Mouse (Mus musculus) neural tube, embryonic 10.5 days (tissue): ENCODE results near the gene Mgme1.

Experiments
- DNase-seq: peaks from one replicate; pipeline ENCODE4 v3.0.0-alpha.2; 2017; ENCODE audit warnings: low spot score; ENCODE audit errors: extremely low spot score

Gene Mgme1

DNA sequence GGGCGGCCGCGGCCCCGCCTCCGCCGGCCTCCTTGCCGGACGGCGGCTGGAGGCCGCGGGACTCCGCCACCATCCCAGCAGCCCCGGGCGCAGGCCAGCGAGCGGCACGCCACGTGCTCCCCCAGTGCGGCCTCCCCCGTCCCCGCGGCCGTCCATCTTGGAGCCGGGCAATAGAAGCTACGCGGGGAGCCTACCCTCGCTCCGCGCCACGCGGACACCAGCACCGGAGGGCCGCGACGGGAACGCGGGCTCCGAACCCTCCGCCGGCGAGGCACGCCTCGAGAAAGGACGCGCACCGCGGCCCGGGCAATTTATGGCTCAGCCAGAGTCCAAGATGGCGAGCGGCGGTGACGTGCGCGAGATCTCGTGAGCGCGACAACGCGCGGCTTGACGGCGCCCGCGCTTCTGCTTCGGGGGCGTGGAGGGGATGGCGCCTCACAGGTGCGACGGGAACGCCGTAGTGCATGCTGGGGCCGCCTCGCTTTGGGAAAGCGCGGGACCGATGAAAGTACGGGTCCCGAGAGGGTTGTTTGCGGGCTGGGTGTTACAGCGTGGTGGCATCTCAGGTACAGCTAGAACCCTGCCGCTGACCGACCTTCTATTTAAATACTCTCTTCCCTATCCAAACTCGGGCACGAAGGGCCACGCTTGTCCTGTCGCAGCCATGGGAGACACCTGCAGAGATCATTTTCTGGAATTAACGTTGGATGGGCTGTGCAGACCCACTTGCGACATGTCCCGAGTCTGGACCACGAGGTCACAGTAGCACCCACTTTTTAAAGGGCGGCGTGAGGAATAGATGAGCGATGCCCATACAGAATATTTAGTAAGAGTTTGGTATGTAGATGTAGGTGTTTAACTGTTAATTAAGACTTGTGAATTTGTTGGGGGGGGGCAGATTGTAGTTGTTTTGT is at the start of gene Mgme1, which contains the start of gene Snx5:
Gene Mgme1, plus strand, starts transcription at position 157 of the 914 bp plus-strand sequence.
Gene Snx5, minus strand, starts transcription at position 400 of the 914 bp plus-strand sequence.
- DNase-seq: peak; percentile 95

- no peak for DNase-seq
Measured at GRCm38 (mm10) chr2:144224351-144224750, 46.1 kb upstream of the Mgme1 start.

- DNase-seq: no peak
Measured at GRCm38 (mm10) chr2:144226906-144227586, 43.4 kb upstream of the Mgme1 start.

DNA sequence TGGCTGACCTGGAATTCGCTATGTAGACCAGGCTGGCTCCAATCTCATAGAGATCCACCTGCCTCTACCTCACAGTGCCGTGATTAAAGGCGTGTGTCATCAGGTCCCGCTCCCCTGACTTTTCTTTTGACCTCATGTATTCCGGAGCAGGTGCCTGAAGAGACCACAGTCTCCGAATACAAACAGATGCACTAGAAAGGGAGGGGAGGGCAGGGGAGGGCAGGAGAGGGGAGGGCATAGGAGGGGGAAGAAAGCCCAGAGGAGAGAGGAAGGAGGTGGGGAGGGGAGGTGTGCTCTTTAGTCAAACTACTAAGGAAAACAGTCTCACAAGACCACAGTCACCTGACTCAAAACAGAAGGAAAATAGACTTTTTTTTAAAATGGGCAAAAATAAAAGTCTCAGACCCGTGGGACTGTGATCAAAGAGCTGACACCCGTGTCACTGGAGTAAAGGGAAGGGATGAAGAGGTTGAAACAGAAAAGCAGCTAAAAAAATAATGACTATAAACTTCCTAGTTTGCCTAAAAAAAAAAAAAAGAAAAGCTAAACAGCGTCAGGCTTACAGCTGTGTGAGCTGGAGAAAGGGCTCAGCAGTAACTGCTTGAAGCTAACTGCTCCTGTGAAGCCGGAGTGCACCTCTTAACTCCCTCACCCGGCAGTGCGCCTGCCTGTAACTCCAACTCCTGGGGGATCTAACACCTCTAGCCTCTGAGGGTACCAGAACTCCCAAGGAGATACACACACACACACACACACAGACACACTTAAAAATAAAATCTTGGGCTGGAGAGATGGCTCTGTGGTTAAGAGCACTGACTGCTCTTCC is 41.7 kb upstream of the Mgme1 start:
- no peak for DNase-seq

GRCm38 (mm10) chr2:144229647-144230046 is 40.8 kb upstream of the Mgme1 start:
- no peak for DNase-seq

- no peak for DNase-seq
Measured at GRCm38 (mm10) chr2:144230498-144230897, 40.0 kb upstream of the Mgme1 start.

- no peak for DNase-seq
Measured at GRCm38 (mm10) chr2:144231115-144231514, 39.3 kb upstream of the Mgme1 start.

GRCm38 (mm10) chr2:144233534-144233933 is 36.9 kb upstream of the Mgme1 start:
- no peak for DNase-seq

DNA sequence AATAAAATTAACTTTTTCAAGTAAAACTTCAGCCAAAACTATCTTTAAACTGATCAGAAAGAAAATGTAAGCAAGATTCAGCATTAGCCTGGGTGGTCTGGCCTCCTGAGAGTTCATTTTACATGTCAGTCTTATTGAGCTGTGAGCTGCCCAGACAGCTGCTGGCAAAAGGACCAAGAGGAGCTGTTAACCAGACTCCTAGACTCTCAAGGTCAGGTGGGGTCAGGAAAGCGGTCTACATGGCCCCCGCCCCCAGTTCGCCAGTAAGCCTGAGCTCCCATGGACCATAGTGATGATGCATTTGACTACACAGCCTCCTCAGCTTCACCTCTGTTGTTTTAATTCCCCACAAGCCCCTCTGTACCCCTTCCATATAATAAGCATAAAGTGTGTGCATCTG is 34.7 kb upstream of the Mgme1 start:
- no peak for DNase-seq

GRCm38 (mm10) chr2:144236791-144237584 is 33.5 kb upstream of the Mgme1 start:
- no peak for DNase-seq

GRCm38 (mm10) chr2:144238341-144238740 is 32.1 kb upstream of the Mgme1 start:
- no peak for DNase-seq

DNA sequence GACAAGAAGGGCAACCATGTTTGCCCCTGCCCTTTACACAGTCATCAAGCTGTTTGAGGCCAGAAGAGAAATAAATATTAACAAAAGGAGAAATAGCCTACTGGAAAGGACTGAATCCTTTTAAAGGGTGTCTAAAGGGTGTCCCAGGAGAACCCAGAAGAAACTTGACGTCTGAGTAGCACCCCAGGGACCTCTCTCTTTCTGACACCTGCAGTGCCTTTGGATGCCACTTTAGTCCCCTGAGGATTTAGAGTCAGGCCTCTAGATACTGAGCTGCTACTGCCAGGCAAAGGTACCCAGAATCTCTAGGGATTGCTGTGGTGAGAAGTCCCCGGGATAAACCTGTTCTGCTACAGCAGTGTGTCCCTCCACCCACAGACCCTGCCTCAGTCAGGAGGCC is 31.1 kb upstream of the Mgme1 start:
- DNase-seq: no peak

DNA sequence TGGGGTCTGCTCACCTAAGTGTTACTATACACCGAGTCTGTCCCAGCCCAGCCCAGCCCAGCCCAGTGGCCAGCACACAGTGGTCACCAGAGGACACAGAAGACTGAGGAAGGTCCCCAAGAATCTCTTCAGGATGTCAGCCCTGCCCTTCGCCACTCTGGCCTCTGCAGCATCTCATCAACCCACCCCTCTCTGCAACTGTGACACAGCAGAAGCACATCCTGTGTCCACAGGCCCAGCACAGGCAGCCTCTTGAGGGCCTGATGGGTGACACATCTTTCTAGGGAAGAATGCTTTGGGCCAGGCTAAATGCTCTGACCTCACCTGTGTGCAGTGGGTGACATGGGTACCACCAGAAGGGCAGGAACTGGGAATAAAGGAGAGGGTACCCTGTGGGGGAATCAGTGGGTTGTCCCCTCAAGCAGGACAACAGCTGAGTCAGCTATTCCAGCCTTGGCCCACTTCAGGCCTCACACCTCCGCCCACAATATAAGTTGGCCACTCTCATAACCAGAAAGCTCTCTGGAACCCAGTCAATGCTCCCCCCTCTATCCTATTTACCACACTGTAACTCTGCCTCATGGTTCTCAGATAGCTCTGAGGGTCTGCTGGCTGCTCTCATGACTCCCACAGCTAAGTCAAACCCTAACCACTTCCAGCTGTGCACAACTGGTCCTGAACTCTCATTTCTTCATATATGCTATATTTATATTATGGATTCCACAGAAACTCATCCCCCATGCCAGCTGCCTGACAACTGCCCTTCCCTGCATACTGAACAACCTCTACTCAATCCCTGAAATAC is 30.2 kb upstream of the Mgme1 start:
- DNase-seq: no peak

DNA sequence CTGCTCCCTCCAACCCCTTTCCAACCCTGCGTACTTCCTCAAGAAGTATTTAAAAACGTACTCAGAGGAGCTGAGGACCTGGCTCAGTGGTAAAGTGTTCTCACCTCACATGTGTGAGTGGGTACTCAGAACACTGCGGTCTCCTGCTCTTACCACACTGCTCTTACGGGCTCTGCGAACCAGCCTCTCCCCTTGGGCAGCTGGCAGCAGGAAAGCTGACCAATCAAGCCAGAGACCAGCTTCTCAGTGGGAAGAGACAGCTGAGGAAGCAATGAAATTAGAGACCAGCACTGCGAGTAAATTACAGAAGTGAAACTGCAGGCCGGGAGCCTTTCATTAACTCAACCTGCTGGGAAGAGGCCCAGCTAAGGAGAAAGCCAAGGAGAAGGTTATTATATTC is 25.0 kb upstream of the Mgme1 start:
- DNase-seq: no peak

DNA sequence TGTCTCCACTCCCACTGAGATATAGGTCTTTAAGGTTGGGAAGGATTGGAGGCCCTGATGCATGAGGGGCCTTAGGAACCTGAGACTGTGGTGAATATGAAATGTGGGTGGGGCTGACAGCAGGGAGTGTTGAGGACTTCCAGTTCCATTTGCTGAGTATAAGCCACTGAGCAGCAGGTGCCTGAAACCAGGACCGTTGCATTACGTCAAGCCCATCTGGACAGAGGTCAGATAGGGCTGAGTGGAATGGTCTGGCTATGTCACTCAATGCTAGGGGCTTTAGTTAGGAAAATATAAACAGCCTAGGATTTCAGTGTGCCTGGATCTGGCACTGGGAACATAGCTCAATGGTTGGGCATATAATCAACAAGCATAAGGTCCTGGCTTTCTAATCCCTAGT is 24.2 kb upstream of the Mgme1 start:
- DNase-seq: no peak

GRCm38 (mm10) chr2:144247337-144247978 is 23.0 kb upstream of the Mgme1 start:
- DNase-seq: no peak

DNA sequence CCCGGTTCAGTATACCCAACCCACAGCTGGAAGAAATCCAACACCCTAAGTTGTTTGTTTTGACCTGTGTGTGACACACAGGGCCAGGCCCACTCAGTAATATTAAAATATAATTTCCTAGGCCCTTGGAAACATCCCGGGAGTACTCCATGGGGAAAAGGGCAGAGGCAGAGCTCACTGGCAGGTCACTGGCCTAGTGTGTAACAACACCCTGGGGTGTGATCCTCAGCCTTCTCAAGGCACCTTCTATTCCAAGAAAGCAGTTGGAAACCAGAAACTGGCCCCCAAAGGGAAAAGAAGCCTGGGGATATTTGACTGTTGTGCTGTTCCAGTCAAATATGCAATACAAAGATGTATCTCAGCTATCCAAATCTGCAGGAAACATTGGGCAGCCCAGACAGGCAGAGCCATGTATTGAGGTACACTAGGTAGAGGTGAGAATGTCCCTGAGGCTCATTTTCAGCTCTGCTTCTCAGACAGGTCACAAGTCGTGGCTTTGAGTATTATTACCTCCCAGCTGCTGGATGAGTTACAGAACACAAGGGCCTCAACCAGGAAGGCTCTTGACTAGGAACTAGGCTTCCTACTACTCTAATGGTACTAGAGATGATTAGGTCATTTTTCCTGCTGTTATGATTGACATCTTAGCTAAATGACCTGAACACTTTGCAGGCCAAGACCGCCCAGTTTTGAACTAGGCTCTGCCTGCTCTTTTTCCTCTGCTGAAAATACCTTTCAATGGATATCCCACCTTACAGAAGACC is 21.7 kb upstream of the Mgme1 start:
- DNase-seq: no peak

GRCm38 (mm10) chr2:144250111-144250510 is 20.4 kb upstream of the Mgme1 start:
- no peak for DNase-seq

GRCm38 (mm10) chr2:144262837-144263236 is 7.6 kb upstream of the Mgme1 start:
- DNase-seq: no peak
